Mouse (Mus musculus) neutrophil, adult 5-6 weeks (primary cell): ENCODE results near the gene Rmdn2. TPM values are rescaled to one million over a fixed set of nuclear protein-coding genes. Genes with fewer than 3 reads are reported as not detected.

ENCODE experiments used
- ATAC-seq: fragments of 151-379, 151-347 bp; 2 replicates; pipeline ENCODE4 v1.8.0; 2017; ENCODE audit warnings: mild to moderate bottlenecking, moderate TSS enrichment; ENCODE audit not compliant: insufficient number of reproducible peaks, poor library complexity, low FRiP score, severe bottlenecking; ENCODE audit errors: extremely low read depth
- total RNA-seq: library from RNA; stranded (forward); fragments of 200-1000 nt; gene quantifications from 2 replicates; pipeline ENCODE4 v1.2.3, GENCODE M21; 2017

Gene Rmdn2
- total RNA-seq, 1 experiment from 2014 or later, result 6.2 TPM

GRCm38 (mm10) chr17:79663393-79664105, 51.9 kb downstream of the Rmdn2 start:
- ATAC-seq, result no peak

GRCm38 (mm10) chr17:79664106-79664417, 52.4 kb downstream of the Rmdn2 start:
- no peak for ATAC-seq

GRCm38 (mm10) chr17:79670837-79671236, 59.2 kb downstream of the Rmdn2 start:
- ATAC-seq, result no peak

GRCm38 (mm10) chr17:79695106-79695505, 83.4 kb downstream of the Rmdn2 start:
- no peak for ATAC-seq

DNA sequence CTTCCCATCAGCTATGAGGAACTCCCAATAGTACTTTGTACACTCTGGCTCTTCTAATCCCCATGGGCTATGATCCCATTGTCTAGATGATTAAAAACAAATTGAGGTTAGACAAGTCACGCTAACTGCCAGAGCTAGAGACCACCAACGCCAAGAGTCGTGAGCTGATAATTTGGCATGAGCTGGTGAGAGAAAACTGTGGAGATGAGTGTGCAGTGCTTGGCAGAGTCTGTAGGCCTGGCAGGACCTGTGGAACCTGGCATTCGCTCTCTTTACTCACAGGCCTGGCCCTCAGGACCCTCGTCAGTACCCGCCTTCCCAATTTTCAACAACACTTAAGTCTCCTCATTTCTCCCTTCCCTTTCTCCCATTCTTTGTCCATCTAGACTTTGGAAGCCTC, 83.9 kb downstream of the Rmdn2 start:
- ATAC-seq, result no peak

GRCm38 (mm10) chr17:79699197-79699596, 87.5 kb downstream of the Rmdn2 start:
- ATAC-seq, result no peak

- ATAC-seq, result no peak
These were observed 89.2 kb downstream of the Rmdn2 start for GRCm38 (mm10) chr17:79700871-79701270.

GRCm38 (mm10) chr17:79705671-79706455, 94.2 kb downstream of the Rmdn2 start:
- ATAC-seq, result no peak

- no peak for ATAC-seq
These were observed 96.5 kb downstream of the Rmdn2 start for GRCm38 (mm10) chr17:79708168-79708567.

DNA sequence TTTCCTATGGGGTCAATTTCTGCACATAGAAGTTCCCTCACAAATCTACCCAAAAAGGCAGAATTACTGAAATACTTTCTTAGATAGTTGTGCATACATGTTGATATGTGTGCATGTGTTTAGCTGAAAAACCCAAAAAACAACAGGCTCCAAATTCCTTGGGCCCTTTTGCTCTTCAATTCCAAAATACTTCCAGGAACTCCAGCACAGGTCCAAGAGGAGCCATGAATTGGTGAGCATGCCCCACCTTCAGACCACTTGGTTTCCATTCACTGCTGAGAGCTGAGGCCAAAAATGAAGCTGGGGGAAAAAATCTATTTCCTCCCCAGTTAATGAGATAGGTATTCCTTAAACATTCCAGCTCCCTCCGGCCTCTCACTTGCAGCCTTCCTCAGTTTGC, 98.1 kb downstream of the Rmdn2 start:
- no peak for ATAC-seq

DNA sequence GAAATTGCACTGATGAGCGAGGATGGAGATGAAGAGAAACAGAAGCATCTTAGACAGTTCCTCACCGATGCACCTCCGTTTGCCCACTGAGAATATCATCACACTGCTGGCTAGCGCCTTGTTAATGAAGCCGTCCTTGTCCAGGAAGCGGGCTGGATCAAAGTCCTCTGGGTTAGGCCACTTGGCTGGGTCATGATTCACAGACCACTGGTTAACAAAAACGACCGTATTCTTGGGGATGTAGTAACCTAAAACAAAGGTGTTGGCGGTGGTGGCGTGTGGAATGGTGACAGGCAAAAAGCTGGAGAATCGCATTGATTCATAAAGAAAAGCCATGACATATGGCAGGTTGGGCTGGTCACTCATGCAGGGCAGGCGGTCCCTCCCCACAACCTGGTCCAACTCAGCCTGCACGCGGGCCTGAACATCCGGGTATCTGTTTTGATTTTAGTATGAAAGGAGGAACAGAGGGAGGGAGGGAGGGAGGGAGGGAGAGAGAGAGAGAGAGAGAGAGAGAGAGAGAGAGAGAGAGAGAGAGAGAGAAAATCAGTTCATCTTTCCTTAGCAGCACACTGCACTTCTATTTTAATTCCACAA, 98.7 kb downstream of the Rmdn2 start:
- no peak for ATAC-seq

GRCm38 (mm10) chr17:79711944-79712343, 100.3 kb downstream of the Rmdn2 start:
- ATAC-seq, result no peak

- no peak for ATAC-seq
These were observed 100.9 kb downstream of the Rmdn2 start for GRCm38 (mm10) chr17:79712536-79712935.

DNA sequence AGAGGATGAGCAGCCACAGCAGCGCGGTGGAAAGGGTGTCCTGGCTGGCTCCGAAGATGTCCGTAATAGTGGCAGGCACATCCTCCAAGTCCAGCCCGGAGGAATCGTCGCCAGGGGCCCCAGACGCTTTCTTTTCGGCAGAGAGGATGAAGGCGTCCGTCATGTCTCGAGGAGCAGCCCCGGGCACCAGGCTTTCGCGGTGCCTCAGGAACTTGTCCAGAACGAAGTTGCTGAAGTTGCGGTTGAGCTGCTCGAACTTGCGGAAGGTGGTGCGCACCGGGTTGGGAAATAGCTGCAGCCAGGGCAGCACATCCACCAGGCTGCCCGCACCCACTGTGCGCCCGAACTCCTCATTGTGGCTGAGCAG, 101.6 kb downstream of the Rmdn2 start:
- no peak for ATAC-seq

DNA sequence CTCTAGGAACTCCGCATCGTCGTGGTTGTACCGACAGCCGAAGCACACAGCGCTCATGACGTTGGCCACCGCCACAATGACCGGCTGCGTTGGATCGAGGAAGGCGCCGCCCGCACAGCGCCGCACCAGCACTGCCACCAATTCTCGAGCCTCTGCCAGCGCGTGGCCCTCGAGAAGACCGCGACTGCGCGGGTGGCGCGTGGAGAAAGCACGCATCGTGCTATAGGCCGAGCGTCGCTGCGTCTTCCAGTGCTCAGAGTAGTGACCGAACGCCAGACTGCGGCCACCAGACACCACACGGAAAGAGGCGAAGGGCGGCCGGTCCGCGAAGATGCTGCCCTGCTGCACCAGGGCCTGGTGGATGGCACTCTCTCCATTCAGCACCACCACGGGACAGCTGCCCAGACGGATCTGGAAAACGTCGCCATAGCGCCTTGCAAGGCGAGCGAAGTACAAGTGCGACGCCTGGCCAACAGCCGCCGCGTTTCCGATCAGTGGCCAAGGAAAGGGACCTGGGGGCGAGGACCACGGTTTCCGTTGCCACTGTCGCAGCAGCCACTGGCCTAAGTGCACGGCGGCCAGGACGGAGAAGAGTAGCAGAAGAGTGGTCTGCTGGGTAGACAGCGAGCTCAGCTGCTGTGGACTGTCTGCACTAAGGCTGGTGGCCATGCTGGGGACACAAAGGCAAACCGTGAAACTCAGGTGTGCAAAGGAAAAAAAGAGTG, 102.1 kb downstream of the Rmdn2 start:
- ATAC-seq, result no peak

DNA sequence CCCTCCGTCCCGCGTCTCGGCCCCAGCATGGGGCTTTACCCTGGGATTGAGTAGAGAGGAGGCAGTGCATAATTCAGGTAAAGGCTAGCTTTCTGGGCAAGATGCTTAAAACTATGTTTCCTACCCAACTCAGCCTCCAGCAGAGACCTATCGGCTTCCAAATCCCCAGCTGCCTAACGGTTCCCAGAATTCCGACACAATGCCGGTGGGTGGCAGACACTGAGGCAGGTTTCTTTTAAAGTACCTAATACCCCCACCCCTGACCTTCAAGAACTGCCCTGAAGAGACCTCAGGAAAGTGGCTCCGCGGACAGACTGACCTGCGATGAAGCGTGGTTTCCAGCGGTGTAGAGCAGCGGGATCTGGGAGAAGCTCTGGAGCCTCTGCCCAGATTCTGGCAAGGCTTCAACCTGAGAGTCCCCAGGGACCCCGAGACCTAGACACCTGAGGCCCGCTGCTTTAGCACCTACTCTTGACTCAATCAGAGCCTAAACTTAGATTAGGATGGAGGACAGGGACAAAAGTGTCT, 102.8 kb downstream of the Rmdn2 start:
- ATAC-seq, result no peak

GRCm38 (mm10) chr17:79714931-79715637, 103.4 kb downstream of the Rmdn2 start, which contains the start of gene Cyp1b1:
Gene Cyp1b1, minus strand, starts transcription at chr17:79715061.
- no peak for ATAC-seq

GRCm38 (mm10) chr17:79715649-79716143, 104.0 kb downstream of the Rmdn2 start:
- ATAC-seq, result peak; percentile 59; the same call in 1 of the 2 replicates

GRCm38 (mm10) chr17:79720681-79721080, 109.0 kb downstream of the Rmdn2 start:
- ATAC-seq, result no peak
